Mouse (Mus musculus) kidney, postnatal 25 days (tissue): ENCODE measurements around the gene Tbcc.
"Not testable (repeated sequence)": the region's sequence is repeated elsewhere in the genome, so short reads cannot be mapped to it uniquely, and the experiment has no call there.

Experiments
- DNase-seq, 2 experiments: peaks; one replicate each; pipeline ENCODE4 v3.0.0; 2021; ENCODE audit warnings: mixed read lengths in 2 of 2

Tbcc gene

DNA sequence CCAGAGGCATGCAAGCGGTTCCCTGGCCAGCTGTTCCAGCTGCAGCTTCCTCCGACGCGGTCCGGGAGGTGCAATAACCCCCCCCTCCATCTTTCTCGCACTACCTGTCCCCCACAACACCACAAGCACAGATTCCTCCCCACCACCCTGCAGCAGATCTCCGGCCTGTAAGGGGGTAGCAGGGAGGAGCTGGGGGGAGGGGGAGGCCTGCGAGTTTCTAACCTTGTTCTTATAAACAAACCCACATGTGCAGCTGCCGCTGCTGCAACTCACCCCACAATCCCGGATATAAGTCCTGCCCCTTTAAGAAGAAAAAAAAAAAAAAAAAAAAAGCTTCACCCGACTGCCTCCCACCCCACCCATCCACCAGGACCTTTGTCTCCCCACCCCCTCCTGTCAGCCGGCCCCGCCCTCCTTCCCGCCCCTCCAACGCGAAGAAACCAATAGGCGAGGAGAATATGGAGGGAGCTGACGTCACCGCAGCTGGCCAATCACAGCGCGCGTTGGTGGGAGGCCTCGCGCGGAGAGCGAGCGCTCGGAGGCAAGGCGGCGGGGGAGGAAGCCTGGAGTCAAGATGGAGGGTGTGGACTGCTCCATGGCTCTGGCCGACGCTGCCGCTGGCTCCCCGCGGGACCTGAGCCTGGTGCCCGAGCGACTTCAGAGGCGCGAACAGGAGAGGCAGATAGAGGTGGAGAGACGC, at the start of gene Tbcc:
Gene Tbcc (plus strand): TSS at position 569 of the 700 bp plus-strand sequence.
- peak; percentile 98 to 99 for DNase-seq

- DNase-seq: no peak
Observed at GRCm38 (mm10) chr17:46843022-46843421, 47.5 kb upstream of the Tbcc start.

DNA sequence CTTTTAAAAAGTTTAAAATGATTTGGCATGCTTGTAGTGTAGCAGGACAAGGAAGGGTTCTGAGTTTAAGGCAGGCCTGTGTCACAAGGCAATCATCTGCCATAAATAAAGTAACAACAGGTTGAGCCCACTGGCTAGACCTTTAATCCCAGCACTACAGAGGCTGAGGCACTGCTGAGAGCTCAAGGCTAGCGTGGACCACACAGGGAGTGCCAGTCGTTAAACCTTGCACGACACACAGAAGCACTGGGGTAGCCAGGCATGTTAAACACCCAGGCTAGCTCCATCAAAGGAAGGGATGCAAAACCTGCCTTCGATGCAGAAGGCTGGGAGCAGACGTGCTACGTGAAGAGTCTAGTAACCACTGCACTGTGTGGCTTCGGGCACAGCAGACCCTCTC, 46.8 kb upstream of the Tbcc start:
- DNase-seq: no peak

- DNase-seq: no peak
Observed at GRCm38 (mm10) chr17:46844811-46845210, 45.7 kb upstream of the Tbcc start.

GRCm38 (mm10) chr17:46845262-46845661, 45.2 kb upstream of the Tbcc start:
- DNase-seq: no peak

- DNase-seq: not testable (repeated sequence)
Observed at GRCm38 (mm10) chr17:46846573-46846972, 43.9 kb upstream of the Tbcc start.

GRCm38 (mm10) chr17:46847206-46847605, 43.3 kb upstream of the Tbcc start:
- no peak for DNase-seq

DNA sequence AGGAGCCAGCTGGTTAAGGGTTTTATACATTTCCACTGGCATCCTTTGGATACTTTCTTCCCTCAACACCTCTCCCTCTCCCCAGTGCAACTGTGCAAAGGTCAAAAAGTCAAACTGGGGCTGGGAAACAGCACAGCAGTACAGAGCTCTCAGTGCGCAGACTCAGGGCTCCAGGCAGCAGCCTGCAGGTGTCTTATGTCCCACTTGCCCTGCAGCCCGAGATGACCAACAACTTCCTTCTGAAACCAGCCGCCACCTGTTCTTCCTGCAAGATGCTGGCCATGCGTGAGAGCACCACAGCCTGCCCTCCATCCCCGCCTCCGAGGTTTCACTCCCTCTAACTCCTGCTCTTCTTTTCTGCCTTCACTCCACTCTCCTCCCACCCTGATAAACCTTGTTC, 37.8 kb upstream of the Tbcc start:
- DNase-seq: peak; percentile 59 to 86

- DNase-seq: peak; percentile 73 to 85
Observed at GRCm38 (mm10) chr17:46853281-46853680, 37.2 kb upstream of the Tbcc start.

GRCm38 (mm10) chr17:46854096-46854495, 36.4 kb upstream of the Tbcc start:
- DNase-seq: no peak

DNA sequence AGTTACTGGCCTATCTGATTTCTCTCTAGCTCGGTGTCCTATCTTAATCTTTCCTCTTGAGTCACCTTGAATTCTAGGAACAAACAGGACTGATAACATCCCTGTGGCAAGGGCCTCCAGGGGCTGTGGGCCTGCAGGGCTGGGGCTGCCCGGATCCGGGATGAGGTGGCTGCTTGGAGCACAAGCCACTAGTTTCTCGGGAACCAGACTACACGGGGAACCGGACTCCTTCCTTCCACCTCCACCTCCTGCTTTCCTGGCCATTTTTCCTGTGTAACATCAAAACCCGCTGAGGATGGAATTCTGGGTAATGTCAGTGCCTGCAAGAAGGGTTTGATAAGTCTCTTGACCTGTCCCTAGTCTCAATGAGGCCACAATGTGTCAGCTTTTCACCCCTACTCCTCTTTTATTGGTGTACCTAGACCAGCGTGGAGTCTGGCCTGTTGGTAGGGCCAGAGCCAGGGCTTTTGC, 35.8 kb upstream of the Tbcc start:
- DNase-seq: peak; percentile 32 to 71

- no peak for DNase-seq
Observed at GRCm38 (mm10) chr17:46855328-46856106, 35.0 kb upstream of the Tbcc start.

DNA sequence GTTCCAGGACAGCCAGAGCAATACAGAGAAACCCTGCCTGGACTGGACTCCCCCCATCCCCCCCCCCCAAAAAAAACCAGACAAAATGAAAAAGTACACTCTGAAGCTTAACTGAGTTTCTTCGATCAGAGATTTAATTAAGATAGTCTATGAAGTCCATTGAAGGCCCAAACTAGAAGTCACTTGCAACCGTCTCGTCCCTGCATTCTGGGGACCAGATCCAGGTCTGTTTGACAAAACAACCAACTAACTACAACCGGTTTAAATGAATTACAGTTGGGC, 34.4 kb upstream of the Tbcc start:
- no peak for DNase-seq

GRCm38 (mm10) chr17:46856471-46857360, 33.8 kb upstream of the Tbcc start:
- peak; percentile 86 to 90 for DNase-seq

GRCm38 (mm10) chr17:46857361-46857902, 33.1 kb upstream of the Tbcc start:
- DNase-seq: peak; percentile 76 to 91

GRCm38 (mm10) chr17:46857903-46858748, 32.4 kb upstream of the Tbcc start, which contains the start of gene Bicral:
Gene Bicral, minus strand, starts transcription at chr17:46858482.
- peak; percentile 73 to 83 for DNase-seq

DNA sequence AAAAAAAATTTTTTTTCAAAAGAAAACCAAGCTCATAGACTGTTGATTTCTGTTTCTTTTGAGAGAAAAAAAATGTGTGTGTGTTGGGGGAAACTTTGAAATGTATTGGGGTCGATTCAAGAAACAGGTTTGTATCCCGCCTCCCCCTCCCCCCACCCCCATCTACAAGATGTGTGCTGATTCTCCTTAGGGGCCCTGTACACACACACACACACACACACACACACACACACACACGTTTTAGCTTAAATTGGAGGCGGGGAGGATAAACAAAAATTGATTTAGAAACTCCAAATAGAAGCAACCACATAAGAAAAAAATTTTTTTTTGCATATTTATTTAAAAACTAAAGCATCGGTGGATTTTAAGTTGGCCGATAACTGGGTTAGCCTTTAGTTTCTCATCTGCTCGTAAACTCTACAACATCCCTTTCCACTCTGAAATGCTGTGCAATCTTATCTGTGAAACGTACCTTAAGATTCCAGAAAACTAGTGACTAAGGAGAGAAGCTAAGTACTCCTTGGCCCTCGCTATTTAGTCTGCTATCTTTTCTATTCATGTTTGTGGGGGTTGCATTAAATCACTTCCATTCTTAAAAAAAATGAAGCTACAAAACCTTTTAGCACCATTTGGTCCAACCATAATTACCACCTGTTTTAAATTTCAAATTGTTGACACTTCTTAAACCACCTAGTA, 31.6 kb upstream of the Tbcc start:
- no peak for DNase-seq

GRCm38 (mm10) chr17:46860120-46860519, 30.4 kb upstream of the Tbcc start:
- DNase-seq: no peak

DNA sequence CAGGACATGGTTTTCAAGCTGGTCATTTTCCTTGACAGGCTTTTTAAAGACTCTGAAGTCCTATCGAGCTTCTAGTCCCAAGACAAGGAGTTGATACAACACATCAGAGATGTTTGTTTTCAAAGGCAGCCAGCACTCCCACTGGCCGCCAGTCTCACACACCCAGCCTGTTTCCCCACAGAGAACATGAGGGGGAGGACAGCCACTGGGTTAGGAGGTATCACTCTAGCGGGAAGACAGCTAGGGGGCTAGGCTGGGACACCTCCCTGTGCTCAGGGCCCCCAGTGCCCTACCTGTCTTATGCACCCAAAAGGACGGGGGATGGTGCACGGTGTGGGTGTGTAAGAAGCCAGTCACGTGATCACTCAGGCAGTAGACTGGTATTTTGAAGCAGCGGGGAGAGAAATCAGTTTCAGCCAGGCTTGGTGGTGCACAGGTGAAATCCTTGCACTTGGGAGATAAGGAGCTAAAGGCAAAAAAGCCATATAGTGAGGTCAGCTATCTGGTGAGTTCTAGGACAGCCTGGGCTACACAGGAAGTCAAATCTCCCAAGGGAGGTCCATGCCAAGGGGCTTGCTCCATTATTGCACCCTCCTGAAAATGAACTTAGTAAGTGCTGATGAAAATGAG, 25.8 kb upstream of the Tbcc start:
- peak in 1 of 2 experiments; percentile 34 for DNase-seq

DNA sequence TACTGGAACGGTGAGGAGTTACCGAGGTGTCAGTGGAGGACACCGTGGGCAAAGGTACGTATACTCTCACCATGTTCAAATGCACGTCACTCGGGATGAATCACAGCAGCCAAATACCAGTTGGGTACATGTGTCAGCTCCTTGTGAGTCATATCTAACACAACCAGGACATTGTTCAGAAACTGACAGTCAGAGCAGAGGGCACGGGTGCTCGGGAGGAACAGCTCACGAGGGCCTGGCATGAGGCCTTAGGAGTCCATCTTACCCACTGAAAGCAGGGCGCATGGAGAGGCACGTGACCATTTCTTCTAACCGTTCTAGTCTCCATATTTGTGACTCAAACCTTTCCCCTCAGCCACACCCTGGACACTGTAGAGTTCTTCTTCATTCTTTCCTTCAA, 23.6 kb upstream of the Tbcc start:
- DNase-seq: no peak
